Comparison of ENCODE assay signal across 18 mouse cellular contexts in the genomic region with DNA sequence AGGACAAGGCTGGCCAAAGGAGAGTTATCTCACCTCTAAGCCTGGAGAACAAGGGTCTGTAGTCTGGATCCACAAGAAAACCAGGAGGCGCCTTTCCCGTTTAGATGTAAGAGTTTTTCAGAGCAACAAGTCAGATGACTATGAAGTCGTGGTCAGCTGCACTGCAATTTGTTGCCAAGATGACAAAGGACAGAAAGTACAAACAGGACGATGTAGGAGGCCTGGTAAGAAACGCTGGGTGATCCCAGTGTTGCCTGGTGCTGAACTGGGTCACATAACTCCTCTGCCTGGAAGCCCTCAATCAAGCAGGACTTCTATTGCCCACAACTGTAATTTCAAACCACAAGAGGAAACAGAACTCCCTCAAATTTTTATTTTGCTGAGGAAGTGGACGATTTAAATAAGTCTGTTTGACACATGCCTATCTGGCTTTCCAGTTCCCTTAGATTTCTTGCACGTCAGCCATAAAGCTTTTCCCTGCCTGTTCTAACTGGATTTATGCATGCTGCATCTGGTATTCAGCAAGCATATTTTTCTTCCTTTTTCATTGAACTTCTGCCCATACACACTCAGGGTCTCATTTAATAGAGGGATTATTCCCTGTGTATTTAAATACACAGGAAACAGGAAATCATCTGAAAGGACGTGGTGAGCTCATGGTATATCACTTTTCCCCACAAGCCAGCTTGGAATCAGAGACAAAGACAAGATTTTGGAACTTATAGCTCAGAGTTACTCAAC.
DNase-seq lines count a peak whose midpoint lies in the region; ATAC-seq lines count a peak whose summit lies in the region.
"Had no signal": no experiment of that assay in that cellular context is flagged by ENCODE, and none has a peak within 500 bp of the region (broad histone marks: within the 10 kb centered on the region; RNA-seq: fewer than 3 reads in every experiment).

No protein-coding gene starts in this region.

- H3K36me3 ChIP-seq in forebrain, embryonic 14.5 days (ENCODE audit: control insufficient read depth, insufficient read depth, low read length), result no peaks in the 10 kb centered on the region
- H3K36me3 ChIP-seq in forebrain, embryonic 13.5 days (ENCODE audit: poor library complexity, severe bottlenecking), result no peaks in the 10 kb centered on the region
- H3K36me3 ChIP-seq in embryonic facial prominence, embryonic 12.5 days, result no peaks in the 10 kb centered on the region
- H3K36me3 ChIP-seq: heart, embryonic 10.5 days; intestine, embryonic 15.5 days; midbrain, embryonic 13.5 days had no signal

- H3K4me3 ChIP-seq in forebrain, embryonic 14.5 days (ENCODE audit: low read depth, low read length), result no peak overlapping the region
- H3K4me3 ChIP-seq in forebrain, embryonic 13.5 days, result no peak overlapping the region
- H3K4me3 ChIP-seq in embryonic facial prominence, embryonic 12.5 days, result no peak overlapping the region
- H3K4me3 ChIP-seq: heart, embryonic 10.5 days; intestine, embryonic 15.5 days; midbrain, embryonic 13.5 days had no signal

- DNase-seq in forebrain, embryonic 14.5 days (ENCODE audit: low spot score), result no peak
- peak; percentile 74 for DNase-seq in kidney, adult 9 months
- DNase-seq in kidney, postnatal 4 days, result peak; percentile 7 to 11
- DNase-seq in left cerebral cortex, adult 18-20 months (ENCODE audit: low spot score in 2 of 2), result no peak
- no peak for DNase-seq in liver
- no peak for DNase-seq in adrenal gland, adult 8-10 months
- DNase-seq: adrenal gland, postnatal 36 days; cerebellum, postnatal 36 days; liver, postnatal 0 days; lung, postnatal 4 days; right cerebral cortex, adult 18-20 months; thymus, postnatal 4 days had no signal

- H3K27ac ChIP-seq in forebrain, embryonic 14.5 days (ENCODE audit: low read depth, low read length), result 0 out of 2 replicates have a peak overlapping the region, but pooled peaks have one; percentile 3
- H3K27ac ChIP-seq in forebrain, embryonic 13.5 days, result no peak overlapping the region
- H3K27ac ChIP-seq in embryonic facial prominence, embryonic 12.5 days, result peak overlapping the region; percentile 66
- H3K27ac ChIP-seq: intestine, embryonic 15.5 days; midbrain, embryonic 13.5 days had no signal

- no peaks in the 10 kb centered on the region for H3K27me3 ChIP-seq in forebrain, embryonic 14.5 days (replicated peaks; ENCODE audit: control insufficient read depth, insufficient read depth, low read length)
- H3K27me3 ChIP-seq in forebrain, embryonic 13.5 days, result no peaks in the 10 kb centered on the region
- no peaks in the 10 kb centered on the region for H3K27me3 ChIP-seq in embryonic facial prominence, embryonic 12.5 days
- H3K27me3 ChIP-seq: CH12.LX; intestine, embryonic 15.5 days; midbrain, embryonic 13.5 days had no signal

- no peak for ATAC-seq in forebrain, embryonic 14.5 days
- ATAC-seq in forebrain, embryonic 13.5 days, result no peak
- 0 out of 2 replicates have a peak, but pooled peaks have one; percentile 47 for ATAC-seq in embryonic facial prominence, embryonic 12.5 days (ENCODE audit: insufficient number of reproducible peaks, insufficient read depth, low FRiP score, low TSS enrichment)
- ATAC-seq: intestine, embryonic 15.5 days; liver, postnatal 0 days; midbrain, embryonic 13.5 days had no signal

- H3K4me2 ChIP-seq in forebrain, embryonic 14.5 days (ENCODE audit: low read length), result no peak overlapping the region
- H3K4me2 ChIP-seq in forebrain, embryonic 13.5 days, result no peak overlapping the region
- H3K4me2 ChIP-seq in embryonic facial prominence, embryonic 12.5 days (replicated peaks), result no peak overlapping the region
- H3K4me2 ChIP-seq: intestine, embryonic 15.5 days; midbrain, embryonic 13.5 days had no signal

- peaks cover 8% of the 10 kb centered on the region; the same call in 1 of the 2 replicates for H3K4me1 ChIP-seq in forebrain, embryonic 14.5 days (ENCODE audit: control insufficient read depth, insufficient read depth, low read length)
- peaks cover 19% of the 10 kb centered on the region for H3K4me1 ChIP-seq in forebrain, embryonic 13.5 days
- H3K4me1 ChIP-seq in embryonic facial prominence, embryonic 12.5 days, result peaks cover 21% of the 10 kb centered on the region
- H3K4me1 ChIP-seq: intestine, embryonic 15.5 days had no signal

- H3K9ac ChIP-seq in forebrain, embryonic 14.5 days (ENCODE audit: low read length), result no peak overlapping the region
- no peak overlapping the region for H3K9ac ChIP-seq in forebrain, embryonic 13.5 days
- H3K9ac ChIP-seq in embryonic facial prominence, embryonic 12.5 days, result no peak overlapping the region
- H3K9ac ChIP-seq: intestine, embryonic 15.5 days; liver, postnatal 0 days; midbrain, embryonic 13.5 days had no signal

- WGBS in forebrain, embryonic 14.5 days, result 82% methylated on average over 8 of the region's 8 CpGs
- 81% methylated on average over 8 of the region's 8 CpGs for WGBS in forebrain, embryonic 13.5 days
- WGBS in embryonic facial prominence, embryonic 12.5 days, result 50% methylated on average over 8 of the region's 8 CpGs

- H3K9me3 ChIP-seq in forebrain, embryonic 14.5 days (replicated peaks; ENCODE audit: control insufficient read depth, low read length), result no peaks in the 10 kb centered on the region
- H3K9me3 ChIP-seq in forebrain, embryonic 13.5 days (replicated peaks), result no peaks in the 10 kb centered on the region
- no peaks in the 10 kb centered on the region for H3K9me3 ChIP-seq in embryonic facial prominence, embryonic 12.5 days
- H3K9me3 ChIP-seq: heart, embryonic 10.5 days; intestine, embryonic 15.5 days; midbrain, embryonic 13.5 days had no signal

Comparison
In these comparisons a context has a peak if more than half of its experiments do, and no peak if none do; other contexts are left out.
1. DNase-seq: peak in kidney, adult 9 months (single experiment) and kidney, postnatal 4 days (2 of 2); none in forebrain, embryonic 14.5 days (single experiment), left cerebral cortex, adult 18-20 months (0 of 2), liver (single experiment) and adrenal gland, adult 8-10 months (single experiment).